Mouse (Mus musculus): ENCODE results near the gene Becn1. TPM values are rescaled to one million over a fixed set of nuclear protein-coding genes. Genes with fewer than 3 reads are reported as not detected.
A peak's percentile ranks its signal among the peaks of the same experiment; 100 is the strongest.
"Not testable (repeated sequence)": the region's sequence is repeated elsewhere in the genome, so short reads cannot be mapped to it uniquely, and the experiment has no call there.

Becn1 gene
- polyA plus RNA-seq (2016; fragmentation: Nextera tagmentation; extraction: Ambion mirVana): 148 and 165 TPM in 2 replicates

GRCm38 (mm10) chr11:101302004-101302798 lies at the start of gene Becn1:
Becn1 (minus strand) TSS chr11:101302286.
- Histone ChIP-seq H3K4me1 (peaks cover 13% of the 10 kb centered on the region), H3K27me3 (ENCODE audit: insufficient read depth, poor library complexity, severe bottlenecking) (no peaks in the 10 kb centered on the region), H3K4me3 (peak within 1 kb of the TSS; percentile 89), H3K36me3 (peaks cover 18% of the 10 kb centered on the region), H3K9me3 (no peaks in the 10 kb centered on the region), H3K27ac (peak within 1 kb of the TSS; percentile 88)
- WGBS: 7% methylated on average over 39 of the region's 39 CpGs
- peak; percentile 98 for DNase-seq (ENCODE audit: low spot score)

DNA sequence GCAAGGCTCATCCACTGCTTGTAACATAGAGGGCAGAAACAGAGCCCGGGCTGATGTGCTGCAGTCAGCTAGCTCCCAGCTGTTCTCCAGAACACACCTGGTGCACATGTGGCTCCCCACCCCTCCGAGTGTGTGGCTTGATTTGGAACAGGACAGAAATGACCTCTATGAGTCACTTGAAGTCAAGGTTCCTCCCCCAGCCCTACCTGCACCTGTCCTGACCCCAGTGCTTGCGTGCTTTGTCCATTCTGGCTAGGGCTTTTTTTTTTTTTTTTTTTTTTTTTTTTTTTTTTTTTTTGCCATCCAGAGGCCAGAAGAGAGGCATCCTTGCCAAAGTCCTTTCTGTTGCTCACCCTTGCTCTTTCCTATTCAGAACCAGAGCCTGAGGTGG lies 49.6 kb upstream of the Becn1 start:
- H3K27ac ChIP-seq: 0 out of 2 replicates have a peak overlapping the region, but pooled peaks have one; percentile 10
- H3K4me1 ChIP-seq: peaks cover 19% of the 10 kb centered on the region
- 0 out of 2 replicates have a peak, but pooled peaks cover 2% of the 10 kb centered on the region for H3K36me3 ChIP-seq
- H3K4me3 ChIP-seq: no peak overlapping the region
- no peaks in the 10 kb centered on the region; the same call in 1 of the 2 replicates for H3K27me3 ChIP-seq (ENCODE audit: insufficient read depth, poor library complexity, severe bottlenecking)
- WGBS: 56% methylated on average over 3 of the region's 3 CpGs
- DNase-seq (ENCODE audit: low spot score): no peak
- H3K9me3 ChIP-seq: no peaks in the 10 kb centered on the region

DNA sequence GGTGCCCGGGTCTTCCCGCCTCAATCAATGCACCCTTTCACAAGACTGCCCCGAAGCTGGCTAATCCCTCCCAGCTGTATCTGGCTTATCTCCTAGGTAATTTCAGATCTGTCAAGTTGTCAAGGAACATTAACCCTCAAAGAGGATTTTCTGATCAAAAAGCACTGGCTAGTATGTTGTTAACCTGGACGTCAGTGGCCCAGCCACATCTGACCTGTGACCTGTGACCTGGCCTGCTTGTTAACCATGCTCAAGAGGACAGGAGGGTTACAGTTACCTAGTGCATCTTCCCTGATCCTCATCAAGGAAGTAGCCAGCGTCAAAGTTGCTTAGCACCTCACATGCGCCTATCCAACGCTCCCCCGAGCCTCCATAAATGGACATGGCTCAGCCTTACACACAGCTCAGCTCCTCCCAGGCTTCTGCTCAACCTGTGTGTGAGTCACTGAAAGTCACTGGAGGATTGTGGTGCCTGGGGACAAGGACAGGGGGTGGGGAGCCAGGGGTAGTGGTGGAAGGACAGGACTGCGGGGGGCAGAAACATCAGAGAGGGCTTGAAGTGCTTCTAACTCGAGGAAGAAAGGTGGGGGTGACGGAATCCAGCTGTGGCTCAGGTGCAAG lies 49.1 kb upstream of the Becn1 start:
- WGBS: 54% methylated on average over 11 of the region's 11 CpGs
- 0 out of 2 replicates have a peak overlapping the region, but pooled peaks have one; percentile 10 for H3K27ac ChIP-seq
- DNase-seq (ENCODE audit: low spot score): no peak

DNA sequence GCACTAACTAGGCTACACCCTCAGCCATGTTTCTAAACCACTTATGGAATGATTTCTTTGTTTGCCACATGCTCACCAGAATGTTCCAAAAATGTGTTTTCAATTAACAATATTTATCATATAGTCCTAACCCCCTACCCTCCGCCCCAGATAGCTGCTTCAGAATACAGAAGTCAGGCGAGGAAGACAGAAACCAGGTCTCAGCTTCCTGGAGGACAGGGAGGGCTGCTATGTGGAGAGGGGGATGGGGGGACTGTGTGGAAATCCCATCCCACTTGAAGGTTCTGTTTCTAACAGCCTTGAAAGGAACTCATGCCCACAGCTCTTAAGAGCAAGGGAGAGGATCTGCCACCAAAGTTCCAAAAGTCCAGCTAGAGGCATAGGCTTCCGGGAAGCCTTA lies 47.1 kb upstream of the Becn1 start:
- WGBS: 73% methylated on average over 3 of the region's 3 CpGs
- no peaks in the 10 kb centered on the region for H3K9me3 ChIP-seq
- DNase-seq (ENCODE audit: low spot score): no peak
- H3K4me1 ChIP-seq: peaks cover 19% of the 10 kb centered on the region
- no peak overlapping the region for H3K4me3 ChIP-seq
- H3K27ac ChIP-seq: no peak overlapping the region
- 0 out of 2 replicates have a peak, but pooled peaks cover 2% of the 10 kb centered on the region for H3K36me3 ChIP-seq
- no peaks in the 10 kb centered on the region; the same call in 1 of the 2 replicates for H3K27me3 ChIP-seq (ENCODE audit: insufficient read depth, poor library complexity, severe bottlenecking)

More for the DNA sequence above, 49.1 kb upstream of the Becn1 start:
- Histone ChIP-seq H3K4me1 (peaks cover 19% of the 10 kb centered on the region), H3K9me3 (no peaks in the 10 kb centered on the region), H3K4me3 (no peak overlapping the region), H3K27me3 (ENCODE audit: insufficient read depth, poor library complexity, severe bottlenecking) (no peaks in the 10 kb centered on the region; the same call in 1 of the 2 replicates), H3K36me3 (0 out of 2 replicates have a peak, but pooled peaks cover 2% of the 10 kb centered on the region)

DNA sequence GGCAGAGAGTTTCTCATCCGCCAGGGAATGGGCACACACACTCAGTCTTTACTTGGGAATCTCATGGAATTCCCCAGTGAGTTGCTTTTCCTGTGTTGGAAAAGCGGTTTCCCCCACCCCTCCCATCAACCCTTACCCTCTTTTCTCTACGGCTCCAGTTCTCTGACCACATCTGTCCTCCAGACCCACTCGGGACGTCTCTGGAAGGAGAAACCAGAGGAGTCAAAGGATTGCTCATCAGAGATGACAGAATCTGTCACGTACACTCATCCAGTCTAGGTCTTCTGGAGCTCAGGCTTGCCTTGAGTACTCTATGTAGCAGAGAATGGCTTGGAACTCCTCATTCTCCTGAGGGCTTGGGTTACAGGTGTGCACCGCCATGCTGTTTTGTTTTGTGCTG lies 46.7 kb upstream of the Becn1 start:
- 60% methylated on average over 7 of the region's 7 CpGs for WGBS
- H3K4me1 ChIP-seq: peaks cover 19% of the 10 kb centered on the region
- no peak for DNase-seq (ENCODE audit: low spot score)
- H3K9me3 ChIP-seq: no peaks in the 10 kb centered on the region
- H3K27ac ChIP-seq: no peak overlapping the region
- H3K4me3 ChIP-seq: no peak overlapping the region
- H3K36me3 ChIP-seq: 0 out of 2 replicates have a peak, but pooled peaks cover 2% of the 10 kb centered on the region
- H3K27me3 ChIP-seq (ENCODE audit: insufficient read depth, poor library complexity, severe bottlenecking): no peaks in the 10 kb centered on the region; the same call in 1 of the 2 replicates

- Histone ChIP-seq H3K36me3 (0 out of 2 replicates have a peak, but pooled peaks cover 2% of the 10 kb centered on the region), H3K9me3 (no peaks in the 10 kb centered on the region), H3K27ac (no peak overlapping the region), H3K4me1 (peaks cover 18% of the 10 kb centered on the region), H3K4me3 (no peak overlapping the region), H3K27me3 (ENCODE audit: insufficient read depth, poor library complexity, severe bottlenecking) (no peaks in the 10 kb centered on the region; the same call in 1 of the 2 replicates)
- no peak for DNase-seq (ENCODE audit: low spot score)
- WGBS: 68% methylated on average over 10 of the region's 10 CpGs
Measured at GRCm38 (mm10) chr11:101347083-101347775, 45.1 kb upstream of the Becn1 start.

DNA sequence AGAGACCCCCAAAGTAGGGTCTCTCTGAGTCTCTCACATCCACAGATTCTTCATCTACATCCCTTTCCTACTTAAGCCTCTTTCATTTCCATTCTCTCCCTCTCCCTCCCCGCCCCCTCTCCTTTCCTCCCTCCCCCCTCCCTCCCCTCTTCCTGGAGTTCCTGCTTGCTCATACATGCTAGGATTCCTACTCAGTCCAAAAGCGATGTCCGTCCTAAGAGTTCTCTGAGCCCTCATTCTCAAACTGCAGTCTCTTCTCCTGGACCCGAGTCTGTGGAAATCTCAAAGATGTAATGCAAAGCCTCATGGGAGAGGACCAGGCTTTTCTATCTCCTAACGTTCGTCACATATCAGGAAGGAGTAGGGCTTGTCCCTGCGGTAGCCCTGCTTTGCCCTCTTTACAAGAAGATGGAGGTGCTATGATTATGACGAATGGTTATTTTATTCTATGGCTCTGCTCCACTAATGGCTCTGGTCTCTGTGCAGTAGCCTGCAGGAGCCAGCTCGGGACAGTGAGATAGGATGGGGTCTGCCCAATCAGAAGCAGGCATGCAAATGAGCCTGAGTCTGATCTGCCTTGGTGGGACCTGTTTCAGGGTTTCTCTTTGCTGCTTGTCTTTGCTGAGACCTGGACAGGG lies 36.2 kb upstream of the Becn1 start:
- 1% methylated on average over 8 of the region's 9 CpGs for WGBS
- peak overlapping the region; percentile 46 for H3K4me3 ChIP-seq
- H3K4me1 ChIP-seq: peaks cover 23% of the 10 kb centered on the region
- H3K36me3 ChIP-seq: no peaks in the 10 kb centered on the region
- no peaks in the 10 kb centered on the region for H3K27me3 ChIP-seq (ENCODE audit: insufficient read depth, poor library complexity, severe bottlenecking)
- peak overlapping the region; percentile 75 for H3K27ac ChIP-seq
- DNase-seq (ENCODE audit: low spot score): peak; percentile 84
- no peaks in the 10 kb centered on the region for H3K9me3 ChIP-seq

DNA sequence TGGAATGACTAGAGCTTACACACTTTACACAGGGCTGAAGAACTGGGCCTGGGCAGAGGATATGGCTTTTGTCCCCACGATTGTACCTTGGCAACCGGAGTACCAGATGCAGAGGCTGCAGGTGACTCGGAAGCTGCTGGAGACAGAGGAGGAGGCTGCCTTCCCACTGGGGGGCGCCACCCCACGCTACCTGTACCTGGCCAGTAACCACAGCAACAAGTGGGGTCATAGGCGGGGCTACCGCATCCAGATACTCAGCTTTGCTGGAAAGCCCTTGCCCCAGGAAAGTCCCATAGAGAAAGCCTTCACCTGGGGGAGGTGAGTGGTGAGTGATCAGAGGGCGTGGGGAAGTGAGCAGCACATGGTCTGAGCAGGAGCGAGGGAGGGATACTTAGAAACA lies 33.6 kb upstream of the Becn1 start:
- Histone ChIP-seq H3K9me3 (no peaks in the 10 kb centered on the region), H3K4me1 (peaks cover 26% of the 10 kb centered on the region), H3K36me3 (no peaks in the 10 kb centered on the region), H3K4me3 (no peak overlapping the region), H3K27ac (no peak overlapping the region), H3K27me3 (ENCODE audit: insufficient read depth, poor library complexity, severe bottlenecking) (no peaks in the 10 kb centered on the region)
- 79% methylated on average over 9 of the region's 9 CpGs for WGBS
- DNase-seq (ENCODE audit: low spot score): no peak

GRCm38 (mm10) chr11:101334516-101334915 lies 32.4 kb upstream of the Becn1 start:
- Histone ChIP-seq H3K27ac (0 out of 2 replicates have a peak overlapping the region, but pooled peaks have one; percentile 1), H3K4me3 (no peak overlapping the region), H3K27me3 (ENCODE audit: insufficient read depth, poor library complexity, severe bottlenecking) (no peaks in the 10 kb centered on the region), H3K36me3 (no peaks in the 10 kb centered on the region), H3K9me3 (no peaks in the 10 kb centered on the region), H3K4me1 (peaks cover 29% of the 10 kb centered on the region)
- 10% methylated on average over 6 of the region's 6 CpGs for WGBS
- DNase-seq (ENCODE audit: low spot score): no peak

DNA sequence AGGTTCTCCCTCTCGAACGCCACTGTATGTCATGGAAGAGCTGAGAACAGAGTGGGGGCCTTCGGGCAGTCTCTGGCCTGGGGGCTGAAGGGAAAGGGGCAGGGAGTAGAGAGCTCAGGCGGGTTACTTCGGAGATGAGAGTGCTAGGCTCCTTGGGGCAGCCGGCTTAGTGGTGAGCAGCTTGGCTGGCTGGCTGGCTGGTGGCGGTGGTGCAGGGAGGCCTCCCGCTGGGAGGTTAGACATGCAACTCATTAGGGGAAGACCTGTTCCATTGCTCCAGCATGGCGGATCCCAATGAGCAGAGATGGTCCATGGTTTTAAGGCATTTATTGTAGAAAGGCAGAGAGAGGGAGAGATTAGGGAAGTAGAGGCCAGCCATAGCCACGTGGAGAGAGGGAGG lies 31.9 kb upstream of the Becn1 start:
- Histone ChIP-seq H3K27me3 (ENCODE audit: insufficient read depth, poor library complexity, severe bottlenecking) (no peaks in the 10 kb centered on the region), H3K27ac (no peak overlapping the region), H3K4me3 (no peak overlapping the region), H3K36me3 (no peaks in the 10 kb centered on the region), H3K9me3 (no peaks in the 10 kb centered on the region), H3K4me1 (peaks cover 29% of the 10 kb centered on the region)
- DNase-seq (ENCODE audit: low spot score): no peak
- WGBS: 41% methylated on average over 10 of the region's 10 CpGs

DNA sequence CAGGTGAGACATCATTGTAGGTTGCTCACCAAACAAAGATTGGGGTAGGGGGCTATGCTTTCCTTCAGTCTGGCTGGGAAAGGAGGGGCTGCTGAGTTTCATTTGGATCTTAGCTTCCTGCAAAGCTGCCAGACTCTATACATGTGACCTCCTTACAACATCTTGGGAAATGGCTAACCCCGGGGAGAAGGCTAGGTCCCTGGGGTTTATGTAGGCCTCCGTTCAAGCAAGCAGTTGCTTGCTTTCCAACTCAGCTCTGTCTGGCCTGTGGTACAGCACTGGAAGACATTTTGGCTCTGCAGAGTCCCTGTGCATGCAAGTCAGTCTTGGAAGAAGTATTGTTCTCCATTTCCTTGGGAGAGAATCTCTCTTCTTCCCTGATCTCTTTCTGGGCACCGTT lies 30.5 kb upstream of the Becn1 start:
- DNase-seq (ENCODE audit: low spot score): no peak
- Histone ChIP-seq H3K4me1 (peaks cover 22% of the 10 kb centered on the region), H3K9me3 (no peaks in the 10 kb centered on the region), H3K27me3 (ENCODE audit: insufficient read depth, poor library complexity, severe bottlenecking) (no peaks in the 10 kb centered on the region), H3K27ac (no peak overlapping the region), H3K36me3 (no peaks in the 10 kb centered on the region), H3K4me3 (no peak overlapping the region)
- WGBS: 82% methylated on average over 3 of the region's 3 CpGs

- H3K9me3 ChIP-seq; H3K36me3 ChIP-seq; H3K27me3 ChIP-seq (ENCODE audit: insufficient read depth, poor library complexity, severe bottlenecking); H3K27ac ChIP-seq; DNase-seq (ENCODE audit: low spot score): not testable (repeated sequence)
- 0 out of 2 replicates have a peak overlapping the region, but pooled peaks have one; percentile 8 for H3K4me3 ChIP-seq
- peaks cover 18% of the 10 kb centered on the region for H3K4me1 ChIP-seq
- WGBS: 71% methylated on average over 6 of the region's 6 CpGs
Measured at GRCm38 (mm10) chr11:101330961-101331360, 28.9 kb upstream of the Becn1 start.
